Mouse (Mus musculus) cerebellum, adult 2 months (tissue): Measurements from ENCODE around the gene Lamb3. TPM values are rescaled to one million over a fixed set of nuclear protein-coding genes. Genes with fewer than 3 reads are reported as not detected.
A peak's percentile ranks its signal among the peaks of the same experiment; 100 is the strongest.

ENCODE experiments used
- DNase-seq, 2 experiments: peaks; one replicate each; pipeline ENCODE4 v3.0.0; 2021
- H3K27ac ChIP-seq: fragments of 200-500 bp; 2 replicates; pipeline ENCODE4 v1.5.1; 2012; ENCODE audit warnings: low read length, control low read depth, inconsistent platforms; ENCODE audit not compliant: insufficient read depth
- H3K27me3 ChIP-seq: fragments of 200-500 bp; 2 replicates; pipeline ENCODE4 v1.6.1; 2012; ENCODE audit warnings: inconsistent platforms, mild to moderate bottlenecking, low read length, moderate library complexity; ENCODE audit not compliant: control insufficient read depth, insufficient read depth
- H3K4me1 ChIP-seq: fragments of 200-500 bp; 2 replicates; pipeline ENCODE4 v1.6.1; 2011; ENCODE audit warnings: low read length; ENCODE audit not compliant: control insufficient read depth, insufficient read depth
- H3K4me3 ChIP-seq: fragments of 200-500 bp; replicated peaks from 2 replicates; pipeline ENCODE3; 2011; ENCODE audit warnings: mild to moderate bottlenecking, low read depth, low read length, control low read depth; ENCODE audit not compliant: insufficient read depth
- CTCF ChIP-seq: fragments of 200-500 bp; IDR thresholded peaks from 2 replicates; pipeline ENCODE4 v1.5.1; 2011; ENCODE audit warnings: low read depth, mild to moderate bottlenecking, control low read depth, low read length, moderate library complexity, borderline replicate concordance; ENCODE audit not compliant: insufficient read depth
- POLR2A ChIP-seq: fragments of 200-500 bp; IDR thresholded peaks from 2 replicates; pipeline ENCODE4 v1.6.1; 2011; ENCODE audit warnings: low read length, control low read depth, borderline replicate concordance; ENCODE audit not compliant: insufficient read depth
- WGBS: fragments of 180-500 bp; shearing (Covaris S2); methylation state at CpG from one replicate; pipeline ENCODE4 v1.1.7; 2018; 5-methylcytosine and 5-hydroxymethylcytosine counted together
- polyA plus RNA-seq: library from polyadenylated mRNA; depleted of rRNA; stranded (reverse); fragments of >200 nt; gene quantifications from 2 replicates; pipeline ENCODE4 v1.2.3, GENCODE M21; 2012

The Lamb3 gene
- polyA plus RNA-seq, 1 experiment: 3.9 TPM

GRCm38 (mm10) chr1:193348261-193348962, 140.9 kb downstream of the Lamb3 start:
- 61% methylated on average over 9 of the region's 9 CpGs for WGBS
- TF ChIP-seq CTCF: no peak
- no peak for TF ChIP-seq POLR2A
- Histone ChIP-seq H3K27ac (0 out of 2 replicates have a peak overlapping the region, but pooled peaks have one; percentile 15), H3K4me1 (peaks cover 37% of the 10 kb centered on the region), H3K4me3 (no peak overlapping the region), H3K27me3 (no peaks in the 10 kb centered on the region)
- peak; percentile 66 to 83 for DNase-seq

GRCm38 (mm10) chr1:193349702-193350545, 142.4 kb downstream of the Lamb3 start:
- Histone ChIP-seq H3K27me3 (no peaks in the 10 kb centered on the region), H3K4me1 (peaks cover 27% of the 10 kb centered on the region), H3K4me3 (no peak overlapping the region), H3K27ac (no peak overlapping the region)
- TF ChIP-seq POLR2A (no peak), CTCF (no peak)
- 93% methylated on average over 10 of the region's 10 CpGs for WGBS
- DNase-seq: no peak

- H3K27ac ChIP-seq: no peak overlapping the region
- peaks cover 27% of the 10 kb centered on the region for H3K4me1 ChIP-seq
- TF ChIP-seq CTCF (no peak), POLR2A (no peak)
- 96% methylated on average over 2 of the region's 2 CpGs for WGBS
- H3K27me3 ChIP-seq: no peaks in the 10 kb centered on the region
- no peak overlapping the region for H3K4me3 ChIP-seq
- DNase-seq: no peak
These were observed 143.0 kb downstream of the Lamb3 start for GRCm38 (mm10) chr1:193350546-193350801.

GRCm38 (mm10) chr1:193351583-193351982, 144.1 kb downstream of the Lamb3 start:
- Histone ChIP-seq H3K27me3 (no peaks in the 10 kb centered on the region), H3K4me3 (no peak overlapping the region), H3K27ac (no peak overlapping the region), H3K4me1 (peaks cover 27% of the 10 kb centered on the region)
- 61% methylated on average over 3 of the region's 3 CpGs for WGBS
- peak; percentile 58 to 73 for DNase-seq
- no peak for TF ChIP-seq CTCF
- no peak for TF ChIP-seq POLR2A

GRCm38 (mm10) chr1:193359199-193359598, 151.7 kb downstream of the Lamb3 start:
- no peak for DNase-seq
- TF ChIP-seq POLR2A: no peak
- TF ChIP-seq CTCF: no peak
- Histone ChIP-seq H3K27ac (no peak overlapping the region), H3K4me3 (no peak overlapping the region), H3K4me1 (peaks cover 15% of the 10 kb centered on the region), H3K27me3 (no peaks in the 10 kb centered on the region)
- 74% methylated on average over 3 of the region's 3 CpGs for WGBS

- no peaks in the 10 kb centered on the region for H3K27me3 ChIP-seq
- H3K27ac ChIP-seq: no peak overlapping the region
- no peak overlapping the region for H3K4me3 ChIP-seq
- TF ChIP-seq CTCF: no peak
- no peak for TF ChIP-seq POLR2A
- H3K4me1 ChIP-seq: peaks cover 15% of the 10 kb centered on the region
- peak; percentile 52 to 69 for DNase-seq
- WGBS: 22% methylated on average over 6 of the region's 6 CpGs
These were observed 153.7 kb downstream of the Lamb3 start for GRCm38 (mm10) chr1:193361181-193361580.

- Histone ChIP-seq H3K27me3 (no peaks in the 10 kb centered on the region), H3K4me3 (no peak overlapping the region), H3K4me1 (peaks cover 15% of the 10 kb centered on the region), H3K27ac (no peak overlapping the region)
- WGBS: 95% methylated on average over 7 of the region's 7 CpGs
- DNase-seq: no peak
- TF ChIP-seq POLR2A: no peak
- no peak for TF ChIP-seq CTCF
These were observed 154.6 kb downstream of the Lamb3 start for GRCm38 (mm10) chr1:193362078-193362477.

GRCm38 (mm10) chr1:193363801-193364231, 156.3 kb downstream of the Lamb3 start:
- Histone ChIP-seq H3K4me3 (no peak overlapping the region), H3K4me1 (peaks cover 15% of the 10 kb centered on the region), H3K27ac (no peak overlapping the region), H3K27me3 (no peaks in the 10 kb centered on the region)
- DNase-seq: peak; percentile 57 to 60
- 85% methylated on average over 5 of the region's 5 CpGs for WGBS
- no peak for TF ChIP-seq POLR2A
- peak; percentile 75 for TF ChIP-seq CTCF
